Mouse (Mus musculus): ENCODE results near the gene Bicd1. TPM values are rescaled to one million over a fixed set of nuclear protein-coding genes. Genes with fewer than 3 reads are reported as not detected.
A peak's percentile ranks its signal among the peaks of the same experiment; 100 is the strongest.

The Bicd1 gene
- total RNA-seq, 2 experiments from 2014 or later: 2.4 to 6.2 TPM

DNA sequence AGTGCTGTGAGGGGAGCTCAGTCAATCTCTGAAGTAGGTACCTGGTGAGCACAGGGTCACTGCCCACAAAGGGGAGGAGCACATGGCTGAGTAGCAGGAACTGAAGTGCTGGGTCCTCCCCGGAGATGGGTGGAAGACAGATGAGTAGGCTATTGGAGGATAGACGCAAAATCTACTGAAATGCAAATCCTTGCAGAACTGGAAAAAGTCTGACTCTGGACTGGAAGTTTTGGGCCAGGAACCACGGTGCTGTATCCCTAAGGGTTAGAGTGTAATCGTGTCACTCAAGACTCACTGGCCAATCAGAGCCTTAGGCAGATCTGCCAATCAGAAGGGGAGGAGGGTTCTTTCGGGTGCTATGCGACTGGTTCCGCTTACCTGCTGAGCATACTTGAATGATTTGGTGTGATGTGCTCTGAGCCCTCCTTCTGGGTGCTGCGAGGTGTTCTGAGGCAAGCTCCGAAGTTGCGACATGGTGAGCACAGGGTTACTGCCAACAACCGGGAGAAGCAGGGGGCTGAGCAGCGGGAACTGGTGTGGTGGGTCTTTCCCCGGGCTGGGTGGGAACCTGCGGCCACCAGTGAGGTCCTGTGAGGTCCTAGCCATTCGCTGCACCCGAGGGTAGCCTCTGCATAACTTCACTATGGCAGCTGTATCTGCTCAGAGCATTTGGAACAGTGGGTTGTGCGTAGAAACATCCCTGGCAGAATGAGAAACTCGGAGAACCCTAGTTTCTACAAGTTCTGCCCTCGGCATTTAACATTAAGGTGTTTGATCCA, 157.2 kb downstream of the Bicd1 start:
- ATAC-seq (replicated peaks; ENCODE audit: poor library complexity, severe bottlenecking): peak; percentile 96

DNA sequence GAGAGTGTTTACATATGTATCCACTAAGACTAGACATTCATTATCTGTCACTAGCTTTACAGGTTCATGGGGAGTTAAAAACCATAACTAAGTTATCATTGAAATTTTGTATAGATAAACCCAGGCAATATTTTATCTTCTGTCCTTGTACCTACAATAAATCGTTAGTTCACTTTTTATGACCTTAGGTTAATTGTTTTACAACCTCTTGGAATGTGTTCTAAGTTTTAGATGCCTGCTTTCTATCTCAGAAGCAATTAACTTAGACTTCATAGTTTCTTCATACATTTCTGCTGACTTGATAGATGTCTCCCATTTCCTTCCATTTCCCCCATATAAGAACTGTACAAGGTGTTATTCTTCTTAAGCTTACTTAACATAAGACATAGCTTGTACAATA, 158.5 kb downstream of the Bicd1 start:
- no peak for ATAC-seq (replicated peaks; ENCODE audit: poor library complexity, severe bottlenecking)

DNA sequence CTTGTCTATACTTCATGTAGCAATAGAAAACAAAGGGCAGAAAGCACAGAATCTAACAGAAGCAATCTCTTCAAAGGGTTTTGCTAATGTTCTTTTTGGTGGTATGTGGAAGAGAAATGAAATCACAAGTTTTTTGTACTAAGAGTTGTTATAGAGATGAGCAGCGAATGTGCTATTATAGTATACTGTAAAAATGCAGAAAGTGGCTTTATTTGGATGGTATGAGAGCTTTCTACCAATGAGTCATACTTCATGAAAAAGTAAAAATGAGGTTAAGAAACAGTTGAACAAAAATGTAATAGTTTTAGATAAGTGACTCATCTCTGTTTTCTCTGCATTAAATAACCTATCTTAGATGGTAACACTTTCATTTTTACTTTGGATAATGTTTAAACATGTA, 165.6 kb downstream of the Bicd1 start:
- ATAC-seq (replicated peaks; ENCODE audit: poor library complexity, severe bottlenecking): no peak

DNA sequence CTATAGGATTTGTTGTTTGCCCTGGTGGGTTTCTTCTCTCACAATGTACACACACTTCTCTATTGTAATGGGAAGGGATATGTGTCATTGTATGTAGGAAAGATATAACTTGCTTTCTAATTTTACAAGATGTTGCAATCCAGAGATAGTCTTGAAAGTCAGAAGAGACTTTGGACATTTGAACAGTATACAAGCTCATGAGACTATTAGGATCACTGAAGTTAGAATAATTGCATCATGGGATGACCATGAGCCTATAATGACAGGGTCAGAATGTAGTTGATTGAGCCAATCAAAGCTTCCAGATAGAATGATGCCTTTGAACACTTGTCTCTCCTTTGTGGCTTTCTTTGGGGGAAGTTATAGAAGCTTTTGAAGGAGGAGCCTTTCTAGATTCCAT, 171.4 kb downstream of the Bicd1 start:
- ATAC-seq (replicated peaks; ENCODE audit: poor library complexity, severe bottlenecking): no peak

DNA sequence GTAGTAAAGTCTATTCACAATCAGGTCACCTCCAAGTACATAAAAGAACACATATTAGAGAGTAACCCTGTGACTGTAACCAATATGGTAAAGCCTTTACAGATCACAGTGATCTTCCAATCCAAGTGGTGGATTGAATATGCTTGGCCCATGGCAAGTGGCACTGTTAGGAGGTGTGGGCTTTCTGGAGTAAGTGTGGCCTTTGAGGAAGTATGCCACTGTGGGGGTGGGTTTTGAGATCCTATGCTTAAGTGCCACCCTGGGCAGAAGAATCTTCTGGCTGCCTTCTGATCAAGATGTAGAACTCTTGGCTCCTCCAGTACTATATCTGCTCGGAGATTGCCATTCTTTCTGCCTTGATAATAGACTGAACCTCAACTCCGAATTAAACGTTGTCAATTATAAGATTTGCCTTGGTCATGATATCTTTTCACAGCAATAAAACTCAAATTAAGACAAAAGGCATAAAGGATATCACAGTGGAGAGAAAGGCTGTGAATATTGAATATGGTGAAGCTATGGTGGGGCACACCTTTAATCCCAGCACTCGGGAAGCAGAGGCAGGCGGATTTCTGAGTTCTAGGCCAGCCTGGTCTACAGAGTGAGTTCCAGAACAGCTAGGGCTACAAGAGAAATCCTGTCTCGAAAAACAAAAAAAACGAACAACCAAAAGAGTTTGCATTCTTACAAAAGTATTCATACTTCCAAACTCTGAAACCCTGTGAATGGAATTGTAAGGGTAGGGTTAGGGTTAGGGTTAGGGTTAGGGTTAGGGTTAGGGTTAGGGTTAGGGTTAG, 177.2 kb downstream of the Bicd1 start:
- no peak for ATAC-seq (replicated peaks; ENCODE audit: poor library complexity, severe bottlenecking)

Other genes starting within 250 kb of the Bicd1 start
- gene Amn1, start 220.2 kb upstream of the Bicd1 start, total RNA-seq (2014; fragmentation: Nextera tagmentation): 5.3 and 10.1 TPM in 2 replicates
- gene Amn1, start 220.2 kb upstream of the Bicd1 start, total RNA-seq (2017): 6.1 and 8.7 TPM in 2 replicates
- gene Resf1, start 99.5 kb upstream of the Bicd1 start, total RNA-seq (2014; fragmentation: Nextera tagmentation): 26.0 and 26.5 TPM in 2 replicates
- 29.9 and 47.7 TPM in 2 replicates for gene Resf1, start 99.5 kb upstream of the Bicd1 start, total RNA-seq (2017)